Mouse (Mus musculus): ENCODE measurements around the gene Pdss1.
A peak's percentile ranks its signal among the peaks of the same experiment; 100 is the strongest.

Pdss1 gene

GRCm38 (mm10) chr2:22961681-22962080 is 66.4 kb downstream of the Pdss1 start:
- DNase-seq (ENCODE audit: low spot score), result no peak

- DNase-seq (ENCODE audit: low spot score), result no peak
Measured at GRCm38 (mm10) chr2:22962242-22962641, 66.9 kb downstream of the Pdss1 start.

GRCm38 (mm10) chr2:22962970-22963369 is 67.6 kb downstream of the Pdss1 start:
- no peak for DNase-seq (ENCODE audit: low spot score)

DNA sequence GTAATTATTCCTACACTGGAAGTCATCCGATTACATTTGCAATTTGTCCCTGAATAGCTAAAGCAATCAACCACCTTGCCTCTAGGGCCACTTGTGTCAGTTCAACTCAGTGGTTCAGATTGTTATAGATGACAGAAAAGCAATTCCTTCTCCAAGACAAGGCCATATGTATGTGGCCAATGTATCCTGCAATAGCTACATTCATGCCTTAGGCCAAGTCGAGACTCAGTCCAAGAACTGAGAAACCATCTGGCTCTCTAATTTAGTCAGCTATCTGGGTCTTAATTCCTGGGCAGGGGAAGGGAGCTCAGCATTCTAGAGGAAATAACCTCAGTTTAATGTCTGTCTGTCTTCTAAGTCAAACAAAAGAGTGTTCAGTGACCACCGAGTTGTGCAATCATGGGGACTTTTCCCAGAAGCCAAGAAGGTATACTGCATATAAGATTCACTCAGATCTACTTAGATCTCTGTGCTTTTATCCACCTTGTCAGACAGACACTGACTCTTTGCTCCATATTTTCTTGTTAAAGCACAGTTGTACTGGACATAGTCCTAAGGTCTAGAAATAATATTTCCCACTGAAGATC is 82.2 kb downstream of the Pdss1 start:
- DNase-seq (ENCODE audit: low spot score), result peak; percentile 17

DNA sequence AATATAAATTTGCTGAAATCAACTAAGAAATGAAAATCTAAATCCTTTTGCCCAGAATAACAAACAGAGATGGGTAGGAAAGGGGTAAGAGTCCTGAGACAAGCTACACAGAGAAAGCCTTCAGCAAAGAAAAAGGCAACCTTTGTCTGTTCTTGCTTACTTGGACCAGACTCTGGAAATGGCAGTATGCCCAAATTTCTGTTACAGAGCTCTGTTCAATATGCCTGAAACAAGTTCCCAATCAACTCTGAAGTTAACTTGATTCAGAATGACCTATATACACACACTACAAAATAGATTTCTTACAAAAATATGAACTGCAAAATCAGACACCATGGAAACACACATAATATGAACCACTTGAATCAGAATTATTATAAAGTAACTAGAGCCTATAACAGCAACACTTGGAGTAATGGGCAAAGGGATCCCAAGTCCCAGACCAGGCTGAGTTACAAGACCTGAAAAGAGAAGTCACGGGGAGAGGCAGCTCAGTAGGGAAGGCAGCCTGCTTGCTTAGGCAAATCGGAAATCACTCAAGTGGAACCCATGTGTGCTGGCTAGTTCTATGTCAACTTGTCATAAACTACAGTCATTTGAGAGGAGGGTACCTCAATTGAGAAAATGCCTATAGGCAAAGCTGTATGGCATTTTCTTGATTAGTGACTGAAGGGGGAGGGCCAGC is 90.8 kb downstream of the Pdss1 start:
- DNase-seq (ENCODE audit: low spot score), result no peak
